Mouse (Mus musculus): Measurements from ENCODE around the gene Syt14. TPM values are rescaled to one million over a fixed set of nuclear protein-coding genes. Genes with fewer than 3 reads are reported as not detected.

Gene Syt14
- polyA plus RNA-seq, 1 experiment from 2014 or later = 6.4 TPM

GRCm38 (mm10) chr1:192898742-192899141 is 136.8 kb downstream of the Syt14 start:
- Histone ChIP-seq H3K4me2 (no peak overlapping the region), H3K4me1 (ENCODE audit: control insufficient read depth, insufficient read depth, low read length) (no peaks in the 10 kb centered on the region), H3K9me3 (ENCODE audit: control insufficient read depth, low read length) (no peaks in the 10 kb centered on the region), H3K27me3 (ENCODE audit: control insufficient read depth, insufficient read depth, low read length) (no peaks in the 10 kb centered on the region), H3K4me3 (ENCODE audit: low read depth, low read length) (no peak overlapping the region), H3K36me3 (ENCODE audit: control insufficient read depth, insufficient read depth, low read length) (no peaks in the 10 kb centered on the region), H3K9ac (ENCODE audit: low read length) (no peak overlapping the region), H3K27ac (ENCODE audit: low read depth, low read length) (no peak overlapping the region)
- ATAC-seq (ENCODE audit: low FRiP score) (no peak), DNase-seq (ENCODE audit: low spot score, missing footprints) (no peak)
- WGBS = 21% methylated on average over 2 of the region's 2 CpGs

- H3K4me1 ChIP-seq (ENCODE audit: control insufficient read depth, insufficient read depth, low read length) = no peaks in the 10 kb centered on the region
- WGBS = 75% methylated on average over 10 of the region's 10 CpGs
- no peaks in the 10 kb centered on the region for H3K9me3 ChIP-seq (ENCODE audit: control insufficient read depth, low read length)
- no peaks in the 10 kb centered on the region for H3K36me3 ChIP-seq (ENCODE audit: control insufficient read depth, insufficient read depth, low read length)
- DNase-seq (ENCODE audit: low spot score, missing footprints) (no peak), ATAC-seq (ENCODE audit: low FRiP score) (no peak)
- H3K4me2 ChIP-seq = no peak overlapping the region
- H3K27me3 ChIP-seq (ENCODE audit: control insufficient read depth, insufficient read depth, low read length) = no peaks in the 10 kb centered on the region
- H3K9ac ChIP-seq (ENCODE audit: low read length) = no peak overlapping the region
- H3K27ac ChIP-seq (ENCODE audit: low read depth, low read length) = no peak overlapping the region
- H3K4me3 ChIP-seq (ENCODE audit: low read depth, low read length) = no peak overlapping the region
Measured at GRCm38 (mm10) chr1:192897218-192897617, 138.4 kb downstream of the Syt14 start.

GRCm38 (mm10) chr1:192896076-192896475 is 139.5 kb downstream of the Syt14 start:
- WGBS = 88% methylated on average over 3 of the region's 3 CpGs
- Histone ChIP-seq H3K9ac (ENCODE audit: low read length) (no peak overlapping the region), H3K4me3 (ENCODE audit: low read depth, low read length) (no peak overlapping the region), H3K27ac (ENCODE audit: low read depth, low read length) (no peak overlapping the region), H3K27me3 (ENCODE audit: control insufficient read depth, insufficient read depth, low read length) (no peaks in the 10 kb centered on the region), H3K4me2 (no peak overlapping the region), H3K4me1 (ENCODE audit: control insufficient read depth, insufficient read depth, low read length) (no peaks in the 10 kb centered on the region), H3K9me3 (ENCODE audit: control insufficient read depth, low read length) (no peaks in the 10 kb centered on the region), H3K36me3 (ENCODE audit: control insufficient read depth, insufficient read depth, low read length) (no peaks in the 10 kb centered on the region)
- ATAC-seq (ENCODE audit: low FRiP score) (no peak), DNase-seq (ENCODE audit: low spot score, missing footprints) (no peak)

GRCm38 (mm10) chr1:192890716-192891115 is 144.9 kb downstream of the Syt14 start:
- DNase-seq (ENCODE audit: low spot score, missing footprints) (no peak), ATAC-seq (ENCODE audit: low FRiP score) (no peak)
- Histone ChIP-seq H3K4me2 (no peak overlapping the region), H3K27ac (ENCODE audit: low read depth, low read length) (no peak overlapping the region), H3K9ac (ENCODE audit: low read length) (no peak overlapping the region), H3K36me3 (ENCODE audit: control insufficient read depth, insufficient read depth, low read length) (no peaks in the 10 kb centered on the region), H3K9me3 (ENCODE audit: control insufficient read depth, low read length) (no peaks in the 10 kb centered on the region), H3K4me3 (ENCODE audit: low read depth, low read length) (no peak overlapping the region), H3K4me1 (ENCODE audit: control insufficient read depth, insufficient read depth, low read length) (no peaks in the 10 kb centered on the region), H3K27me3 (ENCODE audit: control insufficient read depth, insufficient read depth, low read length) (no peaks in the 10 kb centered on the region)
- WGBS = 86% methylated on average over 3 of the region's 3 CpGs

- Histone ChIP-seq H3K9ac (ENCODE audit: low read length) (no peak overlapping the region), H3K4me2 (no peak overlapping the region), H3K9me3 (ENCODE audit: control insufficient read depth, low read length) (no peaks in the 10 kb centered on the region), H3K4me1 (ENCODE audit: control insufficient read depth, insufficient read depth, low read length) (no peaks in the 10 kb centered on the region), H3K27ac (ENCODE audit: low read depth, low read length) (no peak overlapping the region), H3K36me3 (ENCODE audit: control insufficient read depth, insufficient read depth, low read length) (no peaks in the 10 kb centered on the region), H3K27me3 (ENCODE audit: control insufficient read depth, insufficient read depth, low read length) (no peaks in the 10 kb centered on the region), H3K4me3 (ENCODE audit: low read depth, low read length) (no peak overlapping the region)
- no peak for ATAC-seq (ENCODE audit: low FRiP score)
- no peak for DNase-seq (ENCODE audit: low spot score, missing footprints)
- WGBS = 70% methylated on average over 2 of the region's 2 CpGs
Measured at GRCm38 (mm10) chr1:192882617-192883295, 152.8 kb downstream of the Syt14 start.

GRCm38 (mm10) chr1:192880130-192880529 is 155.4 kb downstream of the Syt14 start:
- H3K4me1 ChIP-seq (ENCODE audit: control insufficient read depth, insufficient read depth, low read length) = no peaks in the 10 kb centered on the region
- no peaks in the 10 kb centered on the region for H3K27me3 ChIP-seq (ENCODE audit: control insufficient read depth, insufficient read depth, low read length)
- no peak for DNase-seq (ENCODE audit: low spot score, missing footprints)
- H3K4me2 ChIP-seq = no peak overlapping the region
- H3K27ac ChIP-seq (ENCODE audit: low read depth, low read length) = no peak overlapping the region
- ATAC-seq (ENCODE audit: low FRiP score) = no peak
- no peak overlapping the region for H3K4me3 ChIP-seq (ENCODE audit: low read depth, low read length)
- 84% methylated on average over 4 of the region's 4 CpGs for WGBS
- H3K36me3 ChIP-seq (ENCODE audit: control insufficient read depth, insufficient read depth, low read length) = no peaks in the 10 kb centered on the region
- H3K9ac ChIP-seq (ENCODE audit: low read length) = no peak overlapping the region
- H3K9me3 ChIP-seq (ENCODE audit: control insufficient read depth, low read length) = no peaks in the 10 kb centered on the region

GRCm38 (mm10) chr1:192879086-192879580 is 156.4 kb downstream of the Syt14 start:
- no peaks in the 10 kb centered on the region for H3K4me1 ChIP-seq (ENCODE audit: control insufficient read depth, insufficient read depth, low read length)
- no peak overlapping the region for H3K9ac ChIP-seq (ENCODE audit: low read length)
- no peak overlapping the region for H3K4me3 ChIP-seq (ENCODE audit: low read depth, low read length)
- WGBS = 84% methylated on average over 7 of the region's 7 CpGs
- no peak for ATAC-seq (ENCODE audit: low FRiP score)
- no peak overlapping the region for H3K27ac ChIP-seq (ENCODE audit: low read depth, low read length)
- no peaks in the 10 kb centered on the region for H3K9me3 ChIP-seq (ENCODE audit: control insufficient read depth, low read length)
- no peak overlapping the region for H3K4me2 ChIP-seq
- no peaks in the 10 kb centered on the region for H3K36me3 ChIP-seq (ENCODE audit: control insufficient read depth, insufficient read depth, low read length)
- DNase-seq (ENCODE audit: low spot score, missing footprints) = no peak
- H3K27me3 ChIP-seq (ENCODE audit: control insufficient read depth, insufficient read depth, low read length) = no peaks in the 10 kb centered on the region

GRCm38 (mm10) chr1:192872841-192873240 is 162.7 kb downstream of the Syt14 start:
- H3K27me3 ChIP-seq (ENCODE audit: control insufficient read depth, insufficient read depth, low read length) = no peaks in the 10 kb centered on the region
- no peak overlapping the region for H3K27ac ChIP-seq (ENCODE audit: low read depth, low read length)
- 75% methylated on average over 5 of the region's 5 CpGs for WGBS
- no peak overlapping the region for H3K4me3 ChIP-seq (ENCODE audit: low read depth, low read length)
- no peak overlapping the region for H3K9ac ChIP-seq (ENCODE audit: low read length)
- no peaks in the 10 kb centered on the region for H3K36me3 ChIP-seq (ENCODE audit: control insufficient read depth, insufficient read depth, low read length)
- no peak overlapping the region for H3K4me2 ChIP-seq
- ATAC-seq (ENCODE audit: low FRiP score) (no peak), DNase-seq (ENCODE audit: low spot score, missing footprints) (no peak)
- no peaks in the 10 kb centered on the region for H3K4me1 ChIP-seq (ENCODE audit: control insufficient read depth, insufficient read depth, low read length)
- no peaks in the 10 kb centered on the region for H3K9me3 ChIP-seq (ENCODE audit: control insufficient read depth, low read length)

GRCm38 (mm10) chr1:192869761-192870160 is 165.8 kb downstream of the Syt14 start:
- H3K27me3 ChIP-seq (ENCODE audit: control insufficient read depth, insufficient read depth, low read length) = no peaks in the 10 kb centered on the region
- no peaks in the 10 kb centered on the region for H3K4me1 ChIP-seq (ENCODE audit: control insufficient read depth, insufficient read depth, low read length)
- ATAC-seq (ENCODE audit: low FRiP score) (no peak), DNase-seq (ENCODE audit: low spot score, missing footprints) (no peak)
- no peak overlapping the region for H3K4me2 ChIP-seq
- H3K9me3 ChIP-seq (ENCODE audit: control insufficient read depth, low read length) = no peaks in the 10 kb centered on the region
- 88% methylated on average over 1 of the region's 1 CpGs for WGBS
- no peaks in the 10 kb centered on the region for H3K36me3 ChIP-seq (ENCODE audit: control insufficient read depth, insufficient read depth, low read length)
- no peak overlapping the region for H3K4me3 ChIP-seq (ENCODE audit: low read depth, low read length)
- H3K9ac ChIP-seq (ENCODE audit: low read length) = no peak overlapping the region
- H3K27ac ChIP-seq (ENCODE audit: low read depth, low read length) = no peak overlapping the region

Data from midbrain, embryonic 11.5 days (tissue).